Mouse (Mus musculus) olfactory bulb, adult 2 months (tissue): ENCODE measurements around the gene Gtpbp4.

Experiments used
- CTCF ChIP-seq: fragments of 200-500 bp; IDR thresholded peaks from 2 replicates; pipeline ENCODE4 v1.5.1; 2012; ENCODE audit warnings: low read depth, mild to moderate bottlenecking, low read length, moderate library complexity; ENCODE audit not compliant: insufficient read depth
- POLR2A ChIP-seq: fragments of 200-500 bp; IDR thresholded peaks from 2 replicates; pipeline ENCODE4 v1.6.1; 2012; ENCODE audit warnings: mild to moderate bottlenecking, low read depth, low read length, moderate library complexity; ENCODE audit not compliant: insufficient read depth

GRCm38 (mm10) chr13:9043289-9044049, 47.6 kb upstream of the Gtpbp4 start:
- TF ChIP-seq CTCF: no peak
- TF ChIP-seq POLR2A: no peak
